Mouse (Mus musculus): Measurements from ENCODE around the gene Usp15. TPM values are rescaled to one million over a fixed set of nuclear protein-coding genes. Genes with fewer than 3 reads are reported as not detected.
A peak's percentile ranks its signal among the peaks of the same experiment; 100 is the strongest.

Usp15 gene
- total RNA-seq, 2 experiments from 2014 or later, result 103 to 109 TPM

GRCm38 (mm10) chr10:123135818-123136217 is 61.0 kb downstream of the Usp15 start:
- intact Hi-C loops (cut with DNase I), result no loop called here
- no peak overlapping the region for H3K27ac ChIP-seq
- TF ChIP-seq CTCF (IDR thresholded peaks at IDR 0.05), result no peak
- H3K4me3 ChIP-seq, result no peak overlapping the region
- DNase-seq (ENCODE audit: extremely low spot score in 1 of 2, low spot score in 2 of 2), result no peak

GRCm38 (mm10) chr10:123131487-123131886 is 65.3 kb downstream of the Usp15 start:
- TF ChIP-seq CTCF (IDR thresholded peaks at IDR 0.05), result no peak
- Histone ChIP-seq H3K4me3 (no peak overlapping the region), H3K27ac (no peak overlapping the region)
- DNase-seq (ENCODE audit: extremely low spot score in 1 of 2, low spot score in 2 of 2), result no peak
- intact Hi-C loops (cut with DNase I), result no loop called here

- intact Hi-C loops (cut with DNase I), result no loop called here
- no peak for DNase-seq (ENCODE audit: extremely low spot score in 1 of 2, low spot score in 2 of 2)
- peak; percentile 25 for TF ChIP-seq CTCF (IDR thresholded peaks at IDR 0.05)
Measured at GRCm38 (mm10) chr10:123120666-123121392, 76.0 kb downstream of the Usp15 start.

GRCm38 (mm10) chr10:123116861-123117260 is 79.9 kb downstream of the Usp15 start:
- no peak for TF ChIP-seq CTCF (IDR thresholded peaks at IDR 0.05)
- intact Hi-C loops (cut with DNase I), result no loop called here
- H3K4me3 ChIP-seq, result no peak overlapping the region

More at GRCm38 (mm10) chr10:123120666-123121392, 76.0 kb downstream of the Usp15 start:
- no peak overlapping the region for H3K4me3 ChIP-seq
- H3K27ac ChIP-seq, result no peak overlapping the region

GRCm38 (mm10) chr10:123113466-123113865 is 83.3 kb downstream of the Usp15 start:
- H3K27ac ChIP-seq, result no peak overlapping the region
- no peak for TF ChIP-seq CTCF (IDR thresholded peaks at IDR 0.05)
- no peak for DNase-seq (ENCODE audit: extremely low spot score in 1 of 2, low spot score in 2 of 2)
- intact Hi-C loops (cut with DNase I), result no loop called here
- H3K4me3 ChIP-seq, result no peak overlapping the region

More at GRCm38 (mm10) chr10:123116861-123117260, 79.9 kb downstream of the Usp15 start:
- H3K27ac ChIP-seq, result no peak overlapping the region
- no peak for DNase-seq (ENCODE audit: extremely low spot score in 1 of 2, low spot score in 2 of 2)

- intact Hi-C loops (cut with DNase I), result no loop called here
- no peak for DNase-seq (ENCODE audit: extremely low spot score in 1 of 2, low spot score in 2 of 2)
- no peak for TF ChIP-seq CTCF (IDR thresholded peaks at IDR 0.05)
- Histone ChIP-seq H3K4me3 (no peak overlapping the region), H3K27ac (no peak overlapping the region)
Measured at GRCm38 (mm10) chr10:123112787-123113168, 84.0 kb downstream of the Usp15 start.

- Histone ChIP-seq H3K4me3 (no peak overlapping the region), H3K27ac (no peak overlapping the region)
- intact Hi-C loops (cut with DNase I), result no loop called here
- no peak for TF ChIP-seq CTCF (IDR thresholded peaks at IDR 0.05)
- DNase-seq (ENCODE audit: extremely low spot score in 1 of 2, low spot score in 2 of 2), result no peak
Measured at GRCm38 (mm10) chr10:123112056-123112786, 84.6 kb downstream of the Usp15 start.

- TF ChIP-seq CTCF (IDR thresholded peaks at IDR 0.05), result no peak
- no peak overlapping the region for H3K4me3 ChIP-seq
- intact Hi-C loops (cut with DNase I), result no loop called here
- no peak overlapping the region for H3K27ac ChIP-seq
- DNase-seq (ENCODE audit: extremely low spot score in 1 of 2, low spot score in 2 of 2), result no peak
Measured at GRCm38 (mm10) chr10:123110548-123110947, 86.2 kb downstream of the Usp15 start.

GRCm38 (mm10) chr10:123108527-123108926 is 88.3 kb downstream of the Usp15 start:
- Histone ChIP-seq H3K4me3 (no peak overlapping the region), H3K27ac (no peak overlapping the region)
- no peak for DNase-seq (ENCODE audit: extremely low spot score in 1 of 2, low spot score in 2 of 2)
- intact Hi-C loops (cut with DNase I), result no loop called here
- no peak for TF ChIP-seq CTCF (IDR thresholded peaks at IDR 0.05)

GRCm38 (mm10) chr10:123108121-123108520 is 88.7 kb downstream of the Usp15 start:
- Histone ChIP-seq H3K27ac (no peak overlapping the region), H3K4me3 (no peak overlapping the region)
- no peak for DNase-seq (ENCODE audit: extremely low spot score in 1 of 2, low spot score in 2 of 2)
- intact Hi-C loops (cut with DNase I), result no loop called here
- TF ChIP-seq CTCF (IDR thresholded peaks at IDR 0.05), result no peak

- TF ChIP-seq CTCF (IDR thresholded peaks at IDR 0.05), result no peak
- intact Hi-C loops (cut with DNase I), result no loop called here
- no peak for DNase-seq (ENCODE audit: extremely low spot score in 1 of 2, low spot score in 2 of 2)
- H3K27ac ChIP-seq, result no peak overlapping the region
- H3K4me3 ChIP-seq, result no peak overlapping the region
Measured at GRCm38 (mm10) chr10:123101303-123101702, 95.5 kb downstream of the Usp15 start.

- no peak for TF ChIP-seq CTCF (IDR thresholded peaks at IDR 0.05)
- H3K27ac ChIP-seq, result no peak overlapping the region
- intact Hi-C loops (cut with DNase I), result no loop called here
- DNase-seq (ENCODE audit: extremely low spot score in 1 of 2, low spot score in 2 of 2), result no peak
- H3K4me3 ChIP-seq, result no peak overlapping the region
Measured at GRCm38 (mm10) chr10:123100584-123100983, 96.2 kb downstream of the Usp15 start.

Data from left cerebral cortex, adult 2 months (tissue).